In the genomic region with DNA sequence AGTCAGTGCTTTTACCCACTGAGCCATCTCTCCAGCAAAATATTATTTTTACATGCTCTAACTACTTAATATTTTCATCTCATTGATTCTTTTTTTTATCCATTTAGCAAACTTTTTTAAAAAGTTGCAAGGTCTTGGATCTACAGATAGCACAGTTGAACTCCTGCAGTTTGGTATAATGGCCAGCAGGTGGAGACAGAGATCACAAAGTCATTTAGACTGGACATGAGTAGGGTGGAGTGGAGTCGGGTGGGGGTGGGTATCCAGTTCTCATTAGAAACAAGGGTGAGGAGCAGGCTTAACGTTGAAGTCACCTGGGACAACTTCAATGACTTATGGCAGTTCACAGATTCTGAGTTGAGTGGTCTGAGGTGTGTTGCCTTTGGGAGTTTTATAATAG, we compare ENCODE assay signal across 8 mouse cellular contexts. TPM values are rescaled to one million over a fixed set of nuclear protein-coding genes. Genes with fewer than 3 reads are reported as not detected.
A peak's percentile ranks its signal among the peaks of the same experiment; 100 is the strongest.
DNase-seq lines count a peak whose midpoint lies in the region; ATAC-seq and TF ChIP-seq lines count a peak whose summit lies in the region.
"Had no signal": no experiment of that assay in that cellular context is flagged by ENCODE, and none has a peak within 500 bp of the region (broad histone marks: within the 10 kb centered on the region; RNA-seq: fewer than 3 reads in every experiment).

No protein-coding gene starts in this region.

- TF ChIP-seq POLR2A in bone marrow, adult 2 months (IDR thresholded peaks at IDR 0.05; ENCODE audit: borderline replicate concordance, control insufficient read depth, low read depth, low read length), result no peak

- H3K36me3 ChIP-seq in intestine, postnatal 0 days (ENCODE audit: control insufficient read depth, insufficient read depth), result peaks cover 25% of the 10 kb centered on the region
- H3K36me3 ChIP-seq in limb, embryonic 10.5 days, result peaks cover 39% of the 10 kb centered on the region
- H3K36me3 ChIP-seq in neural tube, embryonic 11.5 days (ENCODE audit: control insufficient read depth, insufficient read depth, low read length), result peaks cover 11% of the 10 kb centered on the region

- H3K9me3 ChIP-seq in intestine, postnatal 0 days (ENCODE audit: control insufficient read depth), result no peaks in the 10 kb centered on the region
- no peaks in the 10 kb centered on the region for H3K9me3 ChIP-seq in limb, embryonic 10.5 days (replicated peaks)
- no peaks in the 10 kb centered on the region for H3K9me3 ChIP-seq in neural tube, embryonic 11.5 days (ENCODE audit: control insufficient read depth, low read length)
- H3K9me3 ChIP-seq: limb, embryonic 12.5 days had no signal

- H3K4me1 ChIP-seq in bone marrow, adult 2 months (ENCODE audit: control insufficient read depth, insufficient read depth, low read length), result peaks cover 2% of the 10 kb centered on the region; the same call in 1 of the 2 replicates
- no peaks in the 10 kb centered on the region for H3K4me1 ChIP-seq in intestine, postnatal 0 days (replicated peaks; ENCODE audit: control insufficient read depth, insufficient read depth, low read length)
- H3K4me1 ChIP-seq in limb, embryonic 10.5 days, result no peaks in the 10 kb centered on the region
- H3K4me1 ChIP-seq in neural tube, embryonic 11.5 days (ENCODE audit: control insufficient read depth, insufficient read depth, low read length), result no peaks in the 10 kb centered on the region

- no peak overlapping the region for H3K4me2 ChIP-seq in intestine, postnatal 0 days (replicated peaks; ENCODE audit: low read depth)
- no peak overlapping the region for H3K4me2 ChIP-seq in neural tube, embryonic 11.5 days (ENCODE audit: low read depth)
- H3K4me2 ChIP-seq: limb, embryonic 12.5 days had no signal

- H3K27me3 ChIP-seq in intestine, postnatal 0 days (replicated peaks; ENCODE audit: control insufficient read depth, insufficient read depth, low read length), result no peaks in the 10 kb centered on the region
- no peaks in the 10 kb centered on the region for H3K27me3 ChIP-seq in limb, embryonic 10.5 days (ENCODE audit: low read depth, poor library complexity, severe bottlenecking)
- no peaks in the 10 kb centered on the region for H3K27me3 ChIP-seq in neural tube, embryonic 11.5 days (ENCODE audit: control insufficient read depth, insufficient read depth, low read length)
- H3K27me3 ChIP-seq: limb, embryonic 12.5 days had no signal

- 6% methylated on average over 2 of the region's 2 CpGs for WGBS in bone marrow, adult 2 months
- WGBS in intestine, postnatal 0 days, result 6% methylated on average over 2 of the region's 2 CpGs
- 22% methylated on average over 2 of the region's 2 CpGs for WGBS in limb, embryonic 10.5 days
- WGBS in neural tube, embryonic 11.5 days, result 24% methylated on average over 2 of the region's 2 CpGs

- peak; percentile 25 for DNase-seq in 3134 (ENCODE audit: extremely low read depth, insufficient read length, low spot score)
- peak; percentile 92 for DNase-seq in 3T3-L1 (ENCODE audit: low read depth, low spot score)
- DNase-seq in fibroblast of lung, adult 2 months (ENCODE audit: low read depth), result peak; percentile 38
- peak; percentile 68 for DNase-seq in limb, embryonic 10.5 days (ENCODE audit: low spot score)
- DNase-seq in neural tube, embryonic 11.5 days (ENCODE audit: low spot score), result peak; percentile 59

- no peak overlapping the region for H3K27ac ChIP-seq in bone marrow, adult 2 months (ENCODE audit: control insufficient read depth, insufficient read depth, low read depth, low read length, poor library complexity)
- no peak overlapping the region for H3K27ac ChIP-seq in intestine, postnatal 0 days (ENCODE audit: low read depth, low read length)
- no peak overlapping the region for H3K27ac ChIP-seq in limb, embryonic 10.5 days
- H3K27ac ChIP-seq in neural tube, embryonic 11.5 days (ENCODE audit: low read depth, low read length), result no peak overlapping the region
- H3K27ac ChIP-seq: limb, embryonic 12.5 days had no signal

- H3K9ac ChIP-seq in intestine, postnatal 0 days (ENCODE audit: low read depth, low read length), result no peak overlapping the region
- H3K9ac ChIP-seq in neural tube, embryonic 11.5 days (ENCODE audit: low read length), result no peak overlapping the region
- H3K9ac ChIP-seq: limb, embryonic 12.5 days had no signal

- TF ChIP-seq CTCF in bone marrow, adult 2 months (IDR thresholded peaks at IDR 0.05; ENCODE audit: control insufficient read depth, insufficient read depth, low read length), result peak; percentile 53
- peak; percentile 94 for TF ChIP-seq CTCF in intestine, postnatal 0 days (IDR thresholded peaks at IDR 0.05; ENCODE audit: low read depth)

- no peak overlapping the region for H3K4me3 ChIP-seq in bone marrow, adult 2 months (replicated peaks; ENCODE audit: control insufficient read depth, low read depth, low read length)
- H3K4me3 ChIP-seq in intestine, postnatal 0 days (ENCODE audit: low read depth, low read length), result no peak overlapping the region
- no peak overlapping the region for H3K4me3 ChIP-seq in limb, embryonic 10.5 days
- no peak overlapping the region for H3K4me3 ChIP-seq in neural tube, embryonic 11.5 days (ENCODE audit: low read depth, low read length)
- H3K4me3 ChIP-seq: limb, embryonic 12.5 days had no signal

- ATAC-seq in intestine, postnatal 0 days, result no peak
- no peak for ATAC-seq in neural tube, embryonic 11.5 days (ENCODE audit: insufficient read depth, low FRiP score, low TSS enrichment)

RNA-seq across cellular contexts. Expression of a gene that starts 31.9 kb away (rescaled TPM):
- polyA plus RNA-seq in bone marrow, adult 2 months (2011; ENCODE audit: insufficient read depth, insufficient read length, low replicate concordance, missing spikeins), result 3.6 and 13.1 TPM in 2 replicates
- 7.7 and 11.5 TPM in 2 replicates for polyA plus RNA-seq in intestine, postnatal 0 days (2015; fragmentation: Nextera tagmentation; extraction: Ambion mirVana)
- polyA plus RNA-seq in limb, embryonic 10.5 days (2016; fragmentation: Nextera tagmentation; extraction: Ambion mirVana), result 22.8 and 30.4 TPM in 2 replicates
- 29.7 and 30.9 TPM in 2 replicates for polyA plus RNA-seq in neural tube, embryonic 11.5 days (2014; fragmentation: Nextera tagmentation; extraction: Ambion mirVana)

RNA-seq across cellular contexts. Expression of a gene that starts 38.6 kb away (rescaled TPM):
- 220 and 706 TPM in 2 replicates for polyA plus RNA-seq in bone marrow, adult 2 months (2011; ENCODE audit: insufficient read depth, insufficient read length, low replicate concordance, missing spikeins)
- not detected in 2 replicates for polyA plus RNA-seq in intestine, postnatal 0 days (2015; fragmentation: Nextera tagmentation; extraction: Ambion mirVana)
- not detected in 2 replicates for polyA plus RNA-seq in limb, embryonic 10.5 days (2016; fragmentation: Nextera tagmentation; extraction: Ambion mirVana)
- not detected in 2 replicates for polyA plus RNA-seq in neural tube, embryonic 11.5 days (2014; fragmentation: Nextera tagmentation; extraction: Ambion mirVana)
- polyA plus RNA-seq: limb, embryonic 12.5 days had no signal

Comparison
In these comparisons a context has a peak if more than half of its experiments do, and no peak if none do; other contexts are left out.
1. DNase-seq: peak in every context shown above with its lines; median percentile 92 in 3T3-L1; 68 in limb, embryonic 10.5 days; 59 in neural tube, embryonic 11.5 days; 38 in fibroblast of lung, adult 2 months; 25 in 3134.
2. RNA of a gene that starts 38.6 kb away (polyA plus RNA-seq): 220 to 706 TPM in bone marrow, adult 2 months; not detected in intestine, postnatal 0 days, not detected in limb, embryonic 10.5 days and not detected in neural tube, embryonic 11.5 days; every median in the first group is over 100 times any median in the second.